Mouse (Mus musculus) adrenal gland, postnatal 4 days (tissue): ENCODE data around the gene Bub1b. TPM values are rescaled to one million over a fixed set of nuclear protein-coding genes. Genes with fewer than 3 reads are reported as not detected.

Experiments
- total RNA-seq, 2 experiments: library from RNA; stranded (reverse); gene quantifications; 2 replicates each; pipeline ENCODE4 v1.2.3; 2021

Gene Bub1b
- total RNA-seq, 2 experiments from 2014 or later, result 36.7 to 40.7 TPM

Other genes starting within 250 kb of the Bub1b start
- gene Gpr176, start 224.8 kb upstream of the Bub1b start, total RNA-seq, result 1 to 10 TPM; 2.8 to 3.2 TPM
- 10 to 100 TPM; 25.1 to 29.5 TPM for gene Eif2ak4, start 209.6 kb upstream of the Bub1b start, total RNA-seq
- 100 to 1,000 TPM; 143 to 152 TPM for gene Srp14, start 118.5 kb upstream of the Bub1b start, total RNA-seq
- 10 to 100 TPM; 30.9 to 35.7 TPM for gene Bmf, start 48.5 kb upstream of the Bub1b start, total RNA-seq
- 10 to 100 TPM; 13.8 to 16.3 TPM for gene Pak6, start 65.1 kb downstream of the Bub1b start, total RNA-seq
- under 1 TPM; 0.20 to 0.59 TPM for gene Ankrd63, start 105.8 kb downstream of the Bub1b start, total RNA-seq
- 1 to 10 TPM; 2.2 to 2.7 TPM for gene Plcb2, start 130.2 kb downstream of the Bub1b start, total RNA-seq
- 10 to 100 TPM; 27.8 to 30.8 TPM for gene Inafm2, start 147.5 kb downstream of the Bub1b start, total RNA-seq
- 1 to 10 TPM; 6.1 to 6.9 TPM for gene Ccdc9b, start 164.4 kb downstream of the Bub1b start, total RNA-seq
- not detected for gene Phgr1, start 174.6 kb downstream of the Bub1b start, total RNA-seq
- gene Disp2, start 181.5 kb downstream of the Bub1b start, total RNA-seq, result 10 to 100 TPM; 53.4 to 54.0 TPM
- 10 to 100 TPM; 28.0 to 28.8 TPM for gene Knstrn, start 215.8 kb downstream of the Bub1b start, total RNA-seq